Mouse (Mus musculus) lung, embryonic 14.5 days (tissue): ENCODE results near the gene Plk3. TPM values are rescaled to one million over a fixed set of nuclear protein-coding genes. Genes with fewer than 3 reads are reported as not detected.

Source experiments
- ATAC-seq: fragments of 200-750 bp; cut with Nextera tagmentation; 2 replicates; pipeline ENCODE4 v1.8.0; 2017; ENCODE audit warnings: mild to moderate bottlenecking, moderate TSS enrichment, moderate library complexity; ENCODE audit not compliant: insufficient read depth
- DNase-seq: peaks from one replicate; pipeline ENCODE4 v3.0.0-alpha.2; 2015
- H3K27ac ChIP-seq: fragments of 300-500 bp; sonication (generic); 2 replicates; pipeline ENCODE4 v1.5.1; 2014; ENCODE audit warnings: low read depth, mild to moderate bottlenecking, moderate library complexity
- H3K27me3 ChIP-seq: fragments of 300-500 bp; sonication (generic); 2 replicates; pipeline ENCODE4 v1.6.1; 2014; ENCODE audit warnings: low read length, control low read depth; ENCODE audit not compliant: insufficient read depth
- H3K36me3 ChIP-seq: fragments of 300-500 bp; sonication (generic); 2 replicates; pipeline ENCODE4 v1.6.1; 2014; ENCODE audit warnings: control low read depth; ENCODE audit not compliant: insufficient read depth
- H3K4me1 ChIP-seq: fragments of 300-500 bp; sonication (generic); 2 replicates; pipeline ENCODE4 v1.6.1; 2014; ENCODE audit warnings: antibody characterized with exemption, control low read depth; ENCODE audit not compliant: insufficient read depth
- H3K4me2 ChIP-seq: fragments of 300-500 bp; sonication (generic); 2 replicates; pipeline ENCODE4 v1.6.1; 2014; ENCODE audit warnings: mild to moderate bottlenecking
- H3K4me3 ChIP-seq: fragments of 300-500 bp; sonication (generic); 2 replicates; pipeline ENCODE4 v1.5.1; 2014; ENCODE audit warnings: low read depth, low read length
- H3K9ac ChIP-seq: fragments of 300-500 bp; sonication (generic); 2 replicates; pipeline ENCODE4 v1.6.1; 2014
- H3K9me3 ChIP-seq: fragments of 300-500 bp; sonication (generic); 2 replicates; pipeline ENCODE4 v1.6.1; 2016; ENCODE audit warnings: low read depth, low read length, control low read depth
- CTCF ChIP-seq: IDR thresholded peaks from 2 replicates; pipeline ENCODE4 v1.5.1; 2016; ENCODE audit warnings: antibody characterized with exemption, low read depth
- WGBS: fragments of 180-500 bp; shearing (Covaris S2); extraction: QIAGEN DNeasy Blood & Tissue Kit; methylation state at CpG from one replicate; pipeline ENCODE4 v1.1.7; 2014; 5-methylcytosine and 5-hydroxymethylcytosine counted together
- polyA plus RNA-seq: library from polyadenylated mRNA; unstranded; fragments of >200 nt; fragmentation: Nextera tagmentation; extraction: Ambion mirVana; gene quantifications from 2 replicates; pipeline ENCODE4 v1.2.1, GENCODE M21; 2014

The Plk3 gene
- polyA plus RNA-seq, 1 experiment from 2014 or later = 5.1 TPM

- peak within 1 kb of the TSS; percentile 98 for H3K4me3 ChIP-seq
- H3K9ac ChIP-seq = peak within 1 kb of the TSS; percentile 99
- no peak for TF ChIP-seq CTCF
- ATAC-seq (peak; percentile 92), DNase-seq (peak; percentile 98)
- H3K27me3 ChIP-seq = no peaks in the 10 kb centered on the region
- no peaks in the 10 kb centered on the region for H3K9me3 ChIP-seq
- peak within 1 kb of the TSS; percentile 71 for H3K4me2 ChIP-seq
- WGBS = under 1% methylated on average over 52 of the region's 52 CpGs
- H3K27ac ChIP-seq = peak within 1 kb of the TSS; percentile 97
- peaks cover 61% of the 10 kb centered on the region for H3K36me3 ChIP-seq
- H3K4me1 ChIP-seq = no peaks in the 10 kb centered on the region
Observed at GRCm38 (mm10) chr4:117155792-117156355, 22.1 kb upstream of the Plk3 start, which contains the start of gene Rps8. TSS of gene Rps8 (minus strand) at chr4:117156243.

DNA sequence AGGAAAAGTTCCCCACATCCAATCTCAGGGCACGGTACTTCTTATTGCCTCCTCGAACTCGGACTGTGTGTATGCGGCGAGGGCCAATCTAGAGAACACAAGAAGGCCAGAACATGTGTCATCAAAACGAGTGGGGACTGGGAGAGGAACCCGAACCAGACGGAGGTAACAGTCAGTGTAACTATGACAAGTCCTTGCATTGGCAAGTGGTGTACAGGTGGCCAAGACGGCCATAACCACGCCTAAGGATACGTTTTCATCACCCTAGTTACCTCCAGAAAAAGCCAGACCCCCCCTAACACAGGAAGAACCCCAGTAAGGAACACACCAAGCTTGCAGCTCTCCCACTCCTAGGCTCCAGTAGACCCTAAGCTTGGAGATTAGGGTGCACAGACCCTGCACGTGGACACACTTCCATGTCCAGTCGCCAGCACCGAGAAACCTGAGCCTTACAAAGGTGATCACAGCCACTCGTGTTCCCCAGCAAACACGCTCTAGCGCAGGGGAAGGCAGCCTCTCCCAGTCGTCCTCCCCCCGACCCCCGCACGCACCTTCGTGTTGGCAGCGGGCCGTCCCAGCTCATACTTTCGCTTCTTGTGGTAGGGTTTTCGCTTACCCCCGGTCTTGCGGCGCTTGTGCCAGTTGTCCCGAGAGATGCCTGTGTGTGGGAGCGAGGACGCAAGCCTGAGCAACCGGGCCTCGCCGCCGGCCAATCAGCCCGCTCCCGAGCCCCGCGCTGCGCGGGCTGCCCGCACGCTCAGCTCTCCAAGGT lies 21.4 kb upstream of the Plk3 start:
- WGBS = 2% methylated on average over 44 of the region's 44 CpGs
- Histone ChIP-seq H3K27me3 (no peaks in the 10 kb centered on the region), H3K4me2 (peak overlapping the region; percentile 71), H3K9ac (peak overlapping the region; percentile 99), H3K27ac (peak overlapping the region; percentile 97), H3K36me3 (peaks cover 61% of the 10 kb centered on the region), H3K4me3 (peak overlapping the region; percentile 98), H3K4me1 (no peaks in the 10 kb centered on the region), H3K9me3 (no peaks in the 10 kb centered on the region)
- ATAC-seq (0 out of 2 replicates have a peak, but pooled peaks have one; percentile 0), DNase-seq (no peak)
- TF ChIP-seq CTCF = no peak

DNA sequence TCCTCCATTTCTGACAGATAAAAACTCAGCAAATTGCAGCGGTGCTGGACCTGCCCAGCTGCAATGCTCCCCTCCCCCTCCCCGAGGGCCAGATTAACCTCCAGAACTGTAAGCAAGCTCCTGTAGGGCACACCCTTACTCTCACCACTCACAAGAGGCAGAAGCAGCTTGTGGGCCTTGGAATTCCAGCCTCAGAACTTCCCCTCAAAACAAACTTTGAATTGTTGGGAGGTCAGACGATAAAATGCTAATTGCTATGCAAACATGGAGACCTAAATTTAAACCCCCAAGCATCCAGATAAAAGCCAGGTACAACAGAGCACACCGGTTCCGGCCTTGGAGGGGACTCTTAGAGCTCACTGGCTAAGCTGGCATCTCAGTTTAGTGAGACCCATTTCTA lies 19.0 kb upstream of the Plk3 start:
- TF ChIP-seq CTCF = no peak
- Histone ChIP-seq H3K4me1 (no peaks in the 10 kb centered on the region), H3K27ac (no peak overlapping the region), H3K36me3 (peaks cover 67% of the 10 kb centered on the region), H3K9me3 (no peaks in the 10 kb centered on the region), H3K9ac (no peak overlapping the region), H3K4me3 (0 out of 2 replicates have a peak overlapping the region, but pooled peaks have one; percentile 5), H3K4me2 (no peak overlapping the region), H3K27me3 (no peaks in the 10 kb centered on the region)
- no peak for DNase-seq
- 62% methylated on average over 5 of the region's 5 CpGs for WGBS
- no peak for ATAC-seq

- Histone ChIP-seq H3K4me2 (no peak overlapping the region), H3K9ac (no peak overlapping the region), H3K4me3 (no peak overlapping the region), H3K27me3 (no peaks in the 10 kb centered on the region), H3K9me3 (no peaks in the 10 kb centered on the region), H3K4me1 (no peaks in the 10 kb centered on the region), H3K36me3 (peaks cover 67% of the 10 kb centered on the region), H3K27ac (no peak overlapping the region)
- no peak for TF ChIP-seq CTCF
- ATAC-seq (no peak), DNase-seq (no peak)
- 61% methylated on average over 1 of the region's 1 CpGs for WGBS
Observed at GRCm38 (mm10) chr4:117151416-117151815, 17.7 kb upstream of the Plk3 start.

GRCm38 (mm10) chr4:117150212-117150733 lies 16.5 kb upstream of the Plk3 start:
- no peaks in the 10 kb centered on the region for H3K9me3 ChIP-seq
- H3K4me2 ChIP-seq = no peak overlapping the region
- WGBS = 91% methylated on average over 6 of the region's 6 CpGs
- DNase-seq (no peak), ATAC-seq (no peak)
- TF ChIP-seq CTCF = no peak
- no peak overlapping the region for H3K9ac ChIP-seq
- no peak overlapping the region for H3K27ac ChIP-seq
- H3K27me3 ChIP-seq = no peaks in the 10 kb centered on the region
- no peak overlapping the region for H3K4me3 ChIP-seq
- no peaks in the 10 kb centered on the region for H3K4me1 ChIP-seq
- peaks cover 66% of the 10 kb centered on the region for H3K36me3 ChIP-seq

DNA sequence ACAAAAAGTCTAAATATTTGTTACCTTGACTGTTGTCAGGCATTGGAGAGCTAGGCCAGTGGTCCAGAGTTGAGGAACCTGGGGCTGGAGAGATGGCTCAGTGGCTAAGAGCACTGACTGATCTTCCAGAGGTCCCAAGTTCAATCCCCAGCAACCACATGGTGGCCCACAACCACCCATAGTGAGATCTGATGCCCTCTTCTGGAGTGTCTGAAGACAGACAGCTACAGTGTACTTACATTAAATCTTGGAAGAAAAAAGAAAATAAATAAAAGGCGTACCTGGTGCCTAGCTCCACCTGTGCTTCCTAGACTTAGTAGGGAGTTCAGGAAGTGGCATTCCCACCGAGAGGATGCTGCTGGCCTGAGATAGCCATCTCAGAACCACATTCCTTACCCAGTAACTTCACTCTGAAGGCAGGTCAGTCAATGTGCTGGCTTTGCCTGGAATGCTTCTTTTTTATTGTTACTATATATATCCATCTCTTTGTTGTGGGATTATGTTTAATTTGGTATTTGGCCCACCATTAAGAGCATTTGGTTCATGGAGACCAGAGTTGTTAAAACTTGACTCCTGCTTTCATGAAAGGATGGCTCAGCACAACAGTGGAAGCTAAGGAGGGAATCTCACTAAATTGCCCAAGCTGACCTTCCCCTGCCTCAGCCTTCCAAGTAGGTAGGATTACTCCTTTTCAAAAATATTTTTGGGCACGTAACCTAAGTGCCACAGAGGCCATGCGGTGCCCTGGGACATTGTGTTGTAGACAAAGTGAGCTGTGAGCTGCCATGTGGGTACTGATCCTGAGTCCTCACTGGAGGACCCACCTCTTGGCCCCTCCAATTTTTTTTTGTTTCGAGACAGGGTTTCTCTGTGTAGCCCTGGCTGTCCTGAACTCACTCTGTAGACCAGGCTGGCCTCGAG lies 15.8 kb upstream of the Plk3 start:
- no peaks in the 10 kb centered on the region for H3K4me1 ChIP-seq
- TF ChIP-seq CTCF = peak; percentile 27
- no peak for DNase-seq
- H3K9me3 ChIP-seq = no peaks in the 10 kb centered on the region
- no peaks in the 10 kb centered on the region for H3K27me3 ChIP-seq
- no peak overlapping the region for H3K4me2 ChIP-seq
- ATAC-seq = no peak
- no peak overlapping the region for H3K27ac ChIP-seq
- H3K36me3 ChIP-seq = peaks cover 59% of the 10 kb centered on the region
- no peak overlapping the region for H3K4me3 ChIP-seq
- no peak overlapping the region for H3K9ac ChIP-seq
- WGBS = 66% methylated on average over 6 of the region's 6 CpGs
